Mouse (Mus musculus): Measurements from ENCODE around the gene Pcolce2.
"Not testable (repeated sequence)": the region's sequence is repeated elsewhere in the genome, so short reads cannot be mapped to it uniquely, and the experiment has no call there.

Pcolce2 gene

DNA sequence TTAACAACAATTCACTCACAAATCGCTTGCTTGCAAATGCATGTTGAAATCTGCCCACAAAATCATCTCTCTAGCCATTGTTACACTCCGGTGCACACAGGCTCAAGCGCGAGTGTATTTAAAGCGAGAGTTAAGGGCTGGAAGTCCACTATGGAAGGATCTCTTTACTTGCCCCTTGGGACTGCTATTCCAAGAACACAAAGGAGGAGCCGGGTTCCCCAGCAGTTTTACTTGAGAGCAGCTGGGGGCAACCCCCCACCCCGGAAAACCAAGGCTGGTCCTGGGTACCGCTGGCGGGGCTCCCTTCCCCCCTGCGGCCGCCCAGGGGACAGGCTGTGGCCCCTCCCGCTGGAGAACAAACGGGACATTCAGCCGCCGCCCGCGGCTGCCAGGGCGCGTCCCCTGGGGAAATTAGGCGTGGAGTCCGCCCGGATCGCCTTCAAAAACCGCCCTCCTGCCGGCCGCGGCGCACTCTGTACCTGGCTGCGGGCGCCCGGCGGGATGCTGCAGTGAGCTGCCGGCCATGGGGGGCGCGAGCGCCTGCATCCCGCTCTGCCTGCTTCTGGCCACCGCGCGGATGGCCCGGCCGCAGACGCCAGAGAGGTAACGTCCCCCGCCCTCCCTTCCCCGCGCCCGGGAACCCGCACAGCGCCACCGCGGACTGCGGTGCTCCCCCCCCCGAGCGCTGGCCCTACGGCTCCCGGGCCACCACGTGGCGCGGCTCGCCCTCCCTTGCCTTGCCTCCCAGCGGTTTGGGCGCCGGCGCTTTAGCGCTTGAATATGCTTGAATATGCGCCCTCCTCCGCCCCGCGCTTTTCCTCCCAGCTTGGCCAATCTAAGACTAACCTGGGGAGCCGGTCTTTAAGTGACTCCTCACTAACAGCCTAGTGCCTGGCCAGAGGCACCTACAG lies at the start of gene Pcolce2:
Pcolce2 (plus strand) TSS at position 331 of the 911 bp plus-strand sequence.
- no peak for DNase-seq (ENCODE audit: low spot score)

DNA sequence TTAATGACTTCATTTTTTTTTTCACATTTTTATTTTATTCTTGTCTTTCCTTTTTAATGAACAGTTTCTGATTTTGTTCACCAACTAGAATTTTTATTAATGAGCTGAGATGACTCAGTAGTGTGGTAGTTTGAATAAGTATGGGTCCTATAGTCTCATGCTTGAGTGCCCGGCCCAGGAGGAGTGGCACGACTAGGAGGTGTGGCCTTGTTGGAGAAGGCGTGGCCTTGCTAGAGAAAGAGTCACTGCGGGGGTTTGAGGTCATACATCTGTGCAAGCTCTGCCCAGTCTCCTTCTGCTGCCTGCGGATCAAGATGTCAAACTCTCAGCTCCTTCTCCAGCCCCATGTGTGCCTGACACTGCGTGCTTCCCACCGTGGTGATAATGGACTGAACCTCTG lies 49.3 kb upstream of the Pcolce2 start:
- no peak for DNase-seq (ENCODE audit: low spot score)

DNA sequence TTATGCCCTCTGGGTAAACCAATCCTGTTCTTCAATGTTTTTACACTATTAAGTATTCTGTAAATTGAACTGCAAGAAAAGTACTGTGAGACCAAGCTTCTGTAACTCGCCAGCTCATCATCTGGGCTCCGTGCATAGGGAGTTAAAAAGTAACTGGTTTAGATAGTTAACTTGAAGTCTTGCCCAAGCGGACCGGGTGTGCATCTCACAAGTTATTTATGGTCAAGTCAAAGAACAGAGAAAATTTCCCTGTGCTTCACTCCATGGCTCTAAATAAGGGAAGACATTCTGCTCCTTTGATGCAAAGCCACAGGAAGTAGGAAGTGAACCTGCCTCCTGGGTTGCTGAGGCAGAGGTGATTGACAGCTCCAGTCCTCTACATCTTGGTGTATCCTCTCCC lies 43.1 kb upstream of the Pcolce2 start:
- no peak for DNase-seq (ENCODE audit: low spot score)

DNA sequence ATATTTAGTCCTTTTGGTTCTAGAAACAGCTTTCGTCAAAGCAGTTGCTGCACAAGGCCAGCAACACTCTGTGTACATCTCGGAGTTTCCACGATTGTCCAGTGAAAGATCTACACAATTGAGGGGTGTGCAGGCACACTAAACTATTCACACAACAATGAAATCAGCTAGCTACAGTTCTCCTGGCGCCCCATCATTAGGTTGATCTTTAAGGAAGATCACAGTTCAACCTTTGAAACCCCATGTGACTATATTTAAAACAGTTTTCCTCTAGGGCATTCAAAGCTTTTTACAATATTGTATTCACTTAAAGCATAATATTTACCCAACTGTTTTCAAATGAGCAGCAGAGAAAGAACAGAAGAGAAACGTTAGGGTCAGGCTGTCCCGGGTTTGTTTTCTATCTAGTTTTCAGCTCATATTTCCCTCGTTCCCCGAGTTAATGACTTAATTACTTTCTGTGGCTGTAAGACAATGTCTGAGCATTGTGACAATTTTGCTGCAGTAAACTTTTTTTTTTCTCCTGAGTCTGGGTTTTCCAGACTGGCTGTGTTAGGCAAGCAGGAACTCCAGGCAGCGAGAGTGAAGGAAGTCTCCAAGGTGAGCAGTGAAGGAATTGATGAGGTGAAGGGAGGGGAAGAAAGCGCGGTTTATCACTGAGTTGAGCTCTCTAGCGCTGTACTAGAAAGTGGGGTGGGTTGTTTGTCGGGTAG lies 39.8 kb upstream of the Pcolce2 start:
- DNase-seq (ENCODE audit: low spot score), result no peak

DNA sequence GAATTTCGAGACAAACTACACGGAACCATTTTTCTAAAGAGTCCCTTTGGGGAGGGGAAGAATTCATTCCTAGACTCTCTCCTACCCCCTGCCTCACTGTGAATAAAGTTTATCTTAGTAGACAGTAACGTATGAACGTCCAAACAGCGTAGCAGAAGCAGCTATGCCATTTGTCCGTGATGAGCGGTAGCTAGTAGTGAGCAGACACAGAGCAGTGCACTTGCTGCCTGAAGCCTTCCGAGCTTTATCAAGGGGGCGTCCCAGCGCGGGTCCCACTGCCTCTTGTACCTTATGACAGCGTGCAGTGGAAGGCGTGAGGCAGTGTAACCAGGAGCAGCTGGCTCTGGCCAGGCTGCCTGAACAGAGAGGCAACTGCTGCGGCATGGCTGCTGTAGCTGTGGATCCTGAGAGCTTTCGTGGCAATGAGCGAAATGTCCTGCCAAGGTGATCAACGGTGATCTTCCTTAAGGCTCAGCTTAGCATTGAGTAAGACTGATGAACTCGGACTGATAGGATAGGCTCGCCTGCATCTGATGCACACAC lies 39.2 kb upstream of the Pcolce2 start:
- no peak for DNase-seq (ENCODE audit: low spot score)

DNA sequence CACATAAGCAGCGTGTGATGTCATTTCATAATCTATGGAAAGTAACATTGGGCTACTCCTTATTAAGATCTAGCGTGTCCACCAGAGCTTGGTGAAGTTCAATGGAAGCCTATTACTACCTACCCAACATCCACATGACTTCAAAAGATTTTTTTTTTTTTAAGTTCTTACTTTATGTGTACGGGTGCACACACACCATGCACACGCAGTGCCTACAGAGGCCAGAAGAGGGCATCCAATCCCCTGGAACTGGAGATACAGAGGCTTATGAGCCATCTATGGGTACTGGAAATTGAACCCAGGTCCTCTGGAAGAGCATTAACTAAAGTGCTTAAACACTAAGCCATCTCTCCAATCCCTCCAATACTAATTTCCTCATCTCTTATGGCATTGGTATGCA lies 38.0 kb upstream of the Pcolce2 start:
- DNase-seq (ENCODE audit: low spot score), result no peak

DNA sequence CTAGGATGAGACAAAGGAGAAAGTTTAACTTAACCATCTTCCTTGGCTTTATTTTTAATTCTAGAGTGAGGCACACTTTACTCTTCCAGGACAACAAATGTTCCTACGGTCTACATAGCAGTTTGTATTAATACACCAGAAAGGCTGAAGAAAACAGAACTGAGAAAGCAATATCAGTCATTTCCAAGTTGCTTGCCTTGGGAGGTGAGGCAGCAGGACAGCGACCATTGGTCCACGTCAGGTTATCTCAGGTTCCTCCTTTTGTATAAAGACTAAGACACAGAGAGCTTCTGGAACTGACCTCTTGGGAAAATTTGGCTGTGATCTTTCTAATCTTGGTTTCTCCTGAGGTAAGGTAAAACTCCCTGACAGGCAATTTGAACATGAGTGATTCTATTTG lies 34.6 kb upstream of the Pcolce2 start:
- no peak for DNase-seq (ENCODE audit: low spot score)

DNA sequence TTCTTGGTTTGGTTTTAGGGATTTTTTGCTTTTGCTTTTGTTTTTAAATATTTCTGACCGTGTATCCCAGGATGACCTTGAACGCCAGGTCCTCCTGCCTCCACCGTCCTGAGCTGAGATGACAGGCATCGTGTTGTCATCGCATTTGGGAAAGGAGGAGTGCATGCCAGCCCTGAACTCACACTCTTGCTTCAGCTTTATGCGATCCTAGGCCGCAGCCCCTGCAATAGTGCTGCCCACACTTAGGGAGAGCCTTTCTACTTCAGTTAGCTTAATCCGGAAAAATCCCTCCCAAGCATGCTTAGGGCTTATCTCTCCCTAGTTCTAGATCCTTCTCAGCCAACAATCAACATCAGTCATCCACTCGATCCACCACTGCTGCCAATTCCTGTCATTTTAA lies 34.1 kb upstream of the Pcolce2 start:
- no peak for DNase-seq (ENCODE audit: low spot score)

DNA sequence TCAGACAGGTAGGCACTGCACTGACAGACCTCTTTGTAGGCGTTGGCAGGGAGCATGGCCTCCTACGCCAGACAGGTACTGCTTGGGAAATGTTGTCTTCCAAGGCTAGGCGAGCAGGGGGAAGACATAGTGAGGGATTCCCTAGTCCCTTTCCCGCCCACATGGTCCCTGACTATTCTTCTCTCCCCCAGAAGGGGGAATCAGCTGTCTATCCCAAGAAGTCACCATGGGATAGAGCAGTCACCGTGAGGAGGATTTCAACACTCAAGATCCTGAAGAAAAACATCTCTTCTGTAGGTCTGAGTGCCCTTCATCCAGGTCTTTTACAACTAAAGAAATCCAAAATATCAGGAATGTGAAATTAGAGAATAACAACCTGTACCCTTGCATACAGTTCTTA lies 30.2 kb upstream of the Pcolce2 start:
- no peak for DNase-seq (ENCODE audit: low spot score)

DNA sequence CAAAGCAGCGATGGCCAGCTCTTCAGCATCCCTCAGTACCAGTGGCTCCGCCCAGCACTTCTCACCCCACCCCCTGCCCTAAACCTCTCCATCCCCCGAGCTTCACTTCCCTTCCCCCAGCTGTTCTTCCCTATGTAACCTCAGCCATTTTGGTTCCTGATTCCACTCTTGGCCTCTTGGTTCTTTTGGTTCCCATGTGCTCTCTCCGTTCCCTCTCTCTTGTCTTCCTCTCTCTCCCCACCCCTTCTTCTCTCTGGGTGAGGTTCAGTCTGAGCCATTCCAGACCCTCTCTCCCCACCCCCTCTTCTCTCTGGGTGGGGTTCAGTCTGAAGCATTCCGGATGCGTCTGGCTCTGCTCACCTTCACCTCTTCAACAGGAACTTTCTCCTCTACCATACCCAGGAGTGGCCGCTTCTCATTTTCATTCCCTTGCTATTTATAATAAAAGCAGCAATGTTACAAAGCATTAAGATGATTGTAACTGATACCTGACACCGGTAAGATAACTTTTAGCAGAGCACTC lies 25.1 kb upstream of the Pcolce2 start:
- DNase-seq (ENCODE audit: low spot score), result no peak

DNA sequence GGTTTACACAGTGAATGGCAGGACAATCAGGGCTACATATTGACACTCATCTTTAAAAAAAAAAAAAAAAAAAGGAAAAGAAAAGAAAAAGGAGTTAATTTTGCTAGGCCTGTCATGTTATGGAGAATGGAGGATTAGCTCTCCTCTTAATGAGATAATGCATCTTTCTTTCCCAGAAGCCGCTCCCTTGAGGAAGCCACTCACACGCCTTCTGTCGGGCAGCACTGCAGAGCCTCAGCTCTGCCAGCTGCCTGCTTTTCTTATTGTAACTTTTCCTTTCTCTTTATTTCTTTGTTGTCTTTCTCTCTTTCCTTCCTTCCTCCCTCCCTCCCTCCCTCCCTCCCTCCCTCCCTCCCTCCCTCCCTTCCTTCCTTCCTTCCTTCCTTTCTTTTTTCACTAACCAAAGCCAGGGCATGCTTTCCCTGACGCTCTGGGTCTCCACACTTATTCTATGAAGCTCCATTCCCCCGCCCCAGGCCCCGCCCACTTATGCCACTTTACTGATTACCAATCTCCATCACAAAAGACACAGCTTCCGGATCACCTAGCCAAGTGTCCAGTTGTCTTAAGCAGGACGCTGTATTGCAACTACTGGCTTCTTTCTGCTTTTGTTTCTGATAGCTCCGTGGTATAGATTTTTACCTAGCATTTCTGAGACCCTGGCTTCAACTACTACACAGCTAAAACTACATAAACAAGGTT lies 23.8 kb upstream of the Pcolce2 start:
- DNase-seq (ENCODE audit: low spot score), result no peak

DNA sequence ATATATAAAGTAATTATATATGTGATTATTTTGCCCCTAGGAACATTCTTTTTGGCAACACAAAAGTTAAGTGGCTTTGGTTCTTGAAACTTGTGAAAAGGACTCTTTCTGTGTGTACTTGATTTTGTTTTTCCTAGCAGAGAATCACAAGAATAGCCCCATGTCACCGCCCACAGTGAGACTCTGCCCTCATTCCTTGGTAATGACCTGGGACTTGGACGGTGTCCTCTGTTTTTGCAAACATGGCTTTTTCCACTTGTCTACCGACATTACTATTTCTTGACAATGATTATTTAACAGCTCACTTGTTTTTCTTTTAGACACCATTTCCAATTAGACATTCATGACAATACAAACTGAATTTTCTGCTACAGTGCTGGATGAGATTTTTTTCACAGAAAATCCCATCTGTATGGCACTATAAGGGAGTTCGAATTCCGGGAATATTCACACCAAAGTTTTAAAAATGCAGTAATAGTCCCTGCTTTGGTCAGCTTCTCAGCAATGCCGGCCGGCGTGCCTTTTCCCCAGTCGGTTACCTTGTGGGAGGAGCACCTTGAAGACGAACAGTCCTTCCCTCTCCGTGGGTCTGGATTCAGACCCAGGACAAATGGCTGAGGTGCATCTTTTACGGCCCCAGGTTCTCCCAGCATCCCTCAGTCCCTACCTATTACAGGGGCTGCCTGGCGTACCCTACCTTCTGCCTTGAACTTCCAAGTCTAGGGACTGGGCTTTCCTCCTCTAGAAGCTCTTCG lies 22.4 kb upstream of the Pcolce2 start:
- DNase-seq (ENCODE audit: low spot score), result no peak

DNA sequence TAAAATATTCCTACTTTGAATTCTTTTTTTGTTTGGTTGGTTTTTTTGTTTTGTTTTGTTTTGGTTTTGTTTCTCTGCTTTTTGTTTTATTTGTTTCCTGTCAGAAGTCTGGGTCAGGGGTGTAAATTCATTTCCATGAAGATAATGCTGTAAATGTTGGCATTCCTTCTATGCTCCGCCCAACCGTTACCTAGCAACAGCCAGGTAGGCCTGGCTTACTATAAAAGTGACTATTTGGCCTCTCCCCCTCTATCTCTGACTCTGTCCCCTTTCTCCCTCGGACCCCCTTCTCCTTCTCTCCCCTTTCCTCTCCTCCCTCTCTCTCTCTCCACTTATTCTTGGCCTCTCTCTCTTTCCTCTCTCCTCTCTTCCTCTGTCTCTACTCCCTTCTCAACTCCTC lies 21.4 kb upstream of the Pcolce2 start:
- no peak for DNase-seq (ENCODE audit: low spot score)

DNA sequence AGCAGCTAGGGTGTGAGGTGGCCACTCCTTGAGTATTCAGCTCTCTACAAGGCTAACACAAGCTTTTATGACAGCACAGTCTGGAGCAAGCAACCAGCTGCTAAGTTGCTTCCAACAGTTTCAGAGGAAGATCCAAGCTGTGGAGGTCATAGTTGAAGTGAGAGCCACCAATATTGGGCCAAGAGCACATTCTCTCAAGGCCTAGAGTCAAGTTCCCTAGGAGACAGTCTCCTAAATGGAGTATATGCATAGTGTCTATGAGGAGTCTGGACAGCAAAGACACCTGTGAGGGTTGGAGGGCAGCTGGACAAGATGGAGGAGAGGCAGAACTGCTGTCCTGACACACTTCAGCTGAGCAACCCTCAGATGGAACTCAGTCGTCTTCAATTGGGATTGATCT lies 18.8 kb upstream of the Pcolce2 start:
- DNase-seq (ENCODE audit: low spot score), result no peak

DNA sequence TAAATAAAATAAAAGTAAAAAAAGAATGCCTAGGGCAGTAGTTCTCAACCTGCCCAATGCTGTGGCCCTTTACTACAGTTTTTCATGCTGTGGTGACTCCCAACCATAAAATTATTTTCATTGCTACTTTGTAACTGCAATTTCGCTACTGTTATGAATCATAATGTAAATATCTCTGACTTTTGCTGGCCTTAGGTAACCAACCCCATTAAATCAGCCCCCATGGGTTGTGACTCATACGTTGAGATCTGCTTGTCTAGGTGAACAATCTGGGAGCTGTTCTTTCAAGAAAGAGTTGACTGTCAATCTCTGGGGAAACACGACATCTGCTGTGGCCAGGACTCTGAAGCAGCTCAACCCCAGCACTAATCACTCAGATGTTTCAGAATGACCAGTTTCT lies 13.3 kb upstream of the Pcolce2 start:
- DNase-seq (ENCODE audit: low spot score), result no peak

DNA sequence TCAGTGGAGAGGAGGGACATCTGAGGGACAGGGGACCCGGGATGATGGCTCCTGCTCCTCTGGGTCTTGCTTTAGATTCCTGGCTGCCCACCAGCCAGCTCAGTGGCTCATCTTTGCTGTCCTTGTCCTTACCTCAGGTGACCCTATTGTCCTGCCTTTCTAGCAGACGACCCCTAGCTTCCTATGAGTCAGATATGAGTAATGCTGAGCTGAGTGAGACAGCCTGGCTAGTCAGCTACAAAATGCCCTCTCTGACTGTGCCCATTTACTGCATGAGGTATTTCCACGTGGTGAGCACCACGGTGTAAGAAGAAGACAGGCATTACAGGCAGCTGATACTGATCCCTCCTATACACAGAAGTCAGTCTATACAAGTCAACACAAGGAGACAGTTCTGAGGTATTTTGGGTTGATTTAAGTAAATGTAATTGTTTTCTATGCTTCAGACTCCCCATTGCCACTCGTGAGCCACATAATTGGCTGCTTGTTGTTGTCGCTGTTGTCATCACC lies 8.9 kb upstream of the Pcolce2 start:
- DNase-seq (ENCODE audit: low spot score), result no peak

DNA sequence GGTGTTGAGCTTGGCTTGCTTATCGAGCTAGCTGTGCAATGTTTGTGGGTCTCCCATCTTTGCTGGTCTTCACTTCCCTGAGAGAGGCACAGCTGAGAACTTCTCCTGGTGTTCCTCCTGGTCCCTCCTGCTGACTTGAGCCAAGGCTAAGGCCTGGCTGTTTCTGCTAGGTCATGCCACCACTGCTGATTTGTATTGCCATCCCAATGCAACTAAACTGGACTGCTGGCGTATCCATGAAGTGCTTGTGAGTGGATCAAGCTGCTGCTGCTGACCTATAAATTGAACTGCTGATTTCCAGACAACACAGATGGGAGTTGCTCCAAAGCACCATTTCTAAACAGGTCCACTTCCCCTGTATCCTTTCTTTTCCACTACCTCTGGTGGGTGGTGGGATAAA lies 7.8 kb upstream of the Pcolce2 start:
- DNase-seq (ENCODE audit: low spot score), result not testable (repeated sequence)

DNA sequence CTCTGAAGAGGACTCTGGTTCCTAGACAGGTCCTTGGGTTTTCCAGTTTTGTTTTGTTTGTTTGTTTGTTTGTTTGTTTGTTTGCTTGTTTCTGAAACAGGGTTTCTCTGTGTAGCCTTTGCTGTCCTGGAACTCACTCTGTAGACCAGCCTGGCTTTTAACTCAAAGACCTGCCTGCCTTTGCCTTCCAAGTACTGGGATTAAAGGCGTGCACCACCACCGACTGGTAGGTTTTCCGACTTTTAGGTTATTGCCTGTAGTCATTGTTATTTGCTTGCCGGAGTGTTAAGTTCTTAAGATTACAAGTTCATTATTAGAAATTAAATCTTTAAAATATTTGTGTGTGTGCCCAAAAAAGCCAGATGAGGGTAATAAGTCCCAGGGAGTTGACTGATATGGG lies 1.0 kb upstream of the Pcolce2 start:
- no peak for DNase-seq (ENCODE audit: low spot score)

DNA sequence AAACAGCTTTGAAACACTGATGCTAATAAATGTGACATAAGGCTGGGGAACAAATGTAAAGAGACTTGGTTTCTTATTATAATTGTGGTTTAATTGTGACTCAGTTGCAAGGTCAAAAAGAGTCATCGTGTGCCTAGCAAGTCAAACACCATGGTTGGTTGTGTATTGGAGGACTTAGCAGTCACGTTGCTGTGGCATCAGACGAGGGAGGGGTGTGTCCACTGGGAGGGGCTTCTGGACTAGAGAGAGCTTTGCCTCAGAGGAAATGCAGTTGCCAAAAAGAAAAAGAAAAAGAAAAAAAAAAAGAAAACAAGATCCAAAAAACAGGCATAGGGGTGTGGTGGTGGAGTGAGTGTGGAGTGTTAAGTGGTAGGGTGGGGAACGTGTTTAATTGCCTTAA lies 2.5 kb downstream of the Pcolce2 start:
- DNase-seq (ENCODE audit: low spot score), result no peak

DNA sequence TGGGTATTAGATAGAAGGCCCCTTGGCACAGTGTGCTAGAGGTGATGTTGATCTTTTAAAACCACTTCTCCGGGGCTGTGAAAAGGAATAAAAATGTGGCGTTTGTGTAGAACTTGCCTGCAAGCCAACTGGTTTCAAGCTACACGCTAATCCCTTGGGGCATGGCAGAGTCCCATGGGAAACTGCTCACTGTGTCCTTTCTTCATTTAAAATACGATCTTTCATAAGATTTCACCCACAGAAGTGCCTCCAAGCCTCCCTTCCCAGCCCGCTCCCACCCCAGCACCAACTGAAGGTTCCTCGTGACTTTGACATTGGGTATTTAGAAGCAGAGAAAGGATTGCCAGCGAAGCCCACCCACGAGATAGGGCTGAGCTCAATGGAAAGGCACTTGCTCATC lies 8.5 kb downstream of the Pcolce2 start:
- no peak for DNase-seq (ENCODE audit: low spot score)

DNA sequence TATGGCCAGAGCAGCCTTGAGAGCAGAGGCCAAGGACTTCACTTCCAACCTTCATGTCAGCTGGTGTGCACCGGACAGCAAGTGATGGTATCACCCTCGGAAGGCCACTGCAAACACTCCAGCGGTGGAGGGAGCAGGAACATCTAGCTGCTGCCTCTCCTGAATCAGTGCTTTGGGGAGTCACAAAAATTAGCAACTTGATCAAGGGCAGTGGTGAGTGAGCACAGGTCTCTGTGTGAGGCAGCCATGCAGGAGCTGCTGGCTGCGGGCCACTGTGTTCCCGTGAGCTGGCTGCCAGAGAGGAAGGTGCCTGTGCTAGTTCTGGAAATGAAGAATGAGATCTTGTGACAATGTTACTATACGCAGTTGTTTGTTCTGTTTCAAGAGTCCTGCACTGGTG lies 16.0 kb downstream of the Pcolce2 start:
- no peak for DNase-seq (ENCODE audit: low spot score)

Measured in ovary, adult 18-20 months (tissue).